Mouse (Mus musculus): ENCODE measurements around the gene Trim40. TPM values are rescaled to one million over a fixed set of nuclear protein-coding genes. Genes with fewer than 3 reads are reported as not detected.

Gene Trim40
- 0.19 TPM in 1 of 2 replicates, not detected in the other for total RNA-seq (2014; rRNA removed)
- polyA plus RNA-seq (2015; fragmentation: Nextera tagmentation; extraction: Ambion mirVana), result 0.12 TPM in 1 of 2 replicates, not detected in the other

DNA sequence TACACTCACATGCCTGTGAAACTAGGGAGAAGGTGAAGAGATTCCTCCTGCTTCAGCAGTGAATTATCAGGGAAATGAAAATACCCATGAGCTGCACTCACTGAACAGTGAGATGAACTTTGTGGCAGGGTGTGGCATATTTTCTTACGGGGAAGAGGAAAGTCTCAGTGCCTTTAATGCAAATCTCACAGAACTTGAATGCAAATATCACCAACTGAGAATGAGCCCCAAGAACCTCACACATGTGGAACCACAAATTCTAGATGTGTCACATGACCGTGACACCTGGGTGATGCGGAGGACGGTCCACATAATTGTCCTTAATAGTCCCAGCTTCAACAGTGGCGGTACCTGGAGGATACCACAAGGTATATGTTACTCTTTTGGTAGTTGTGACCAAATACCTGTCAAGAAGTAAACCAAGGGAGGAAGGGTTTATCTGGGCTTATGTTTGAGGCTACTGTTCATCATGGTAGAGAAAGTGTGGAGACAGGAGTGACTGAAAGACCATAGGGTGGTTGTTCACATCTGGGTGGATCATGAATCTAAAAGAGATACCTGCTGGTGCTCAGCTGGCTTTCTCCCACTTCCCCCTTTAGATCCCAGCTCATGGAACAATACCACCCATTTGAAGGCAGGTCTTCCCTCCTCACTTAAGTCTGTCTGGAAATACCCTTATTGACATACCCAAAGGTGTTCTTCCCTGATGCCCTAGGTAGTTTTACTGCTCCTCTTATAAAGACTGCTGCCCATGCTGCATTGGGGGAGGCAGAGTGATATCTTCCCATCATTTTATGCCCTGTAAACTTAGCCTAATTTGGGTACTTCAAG lies at the start of gene Trim40:
Gene Trim40 (minus strand): TSS at position 51 of the 831 bp plus-strand sequence.
- H3K4me1 ChIP-seq (ENCODE audit: insufficient read depth), result no peaks in the 10 kb centered on the region
- ATAC-seq, result no peak
- WGBS, result 86% methylated on average over 5 of the region's 5 CpGs
- no peak for DNase-seq
- no peak within 1 kb of the TSS for H3K4me3 ChIP-seq (ENCODE audit: low read depth, low read length)
- H3K4me2 ChIP-seq (ENCODE audit: low read depth), result no peak within 1 kb of the TSS
- no peaks in the 10 kb centered on the region for H3K27me3 ChIP-seq (ENCODE audit: insufficient read depth, low read length)
- no peaks in the 10 kb centered on the region for H3K36me3 ChIP-seq (ENCODE audit: insufficient read depth)
- no peak within 1 kb of the TSS for H3K27ac ChIP-seq (ENCODE audit: low read depth, low read length)
- H3K9ac ChIP-seq, result no peak within 1 kb of the TSS
- TF ChIP-seq CTCF (IDR thresholded peaks at IDR 0.05; ENCODE audit: low read depth), result no peak
- H3K9me3 ChIP-seq (ENCODE audit: low read length), result no peaks in the 10 kb centered on the region

DNA sequence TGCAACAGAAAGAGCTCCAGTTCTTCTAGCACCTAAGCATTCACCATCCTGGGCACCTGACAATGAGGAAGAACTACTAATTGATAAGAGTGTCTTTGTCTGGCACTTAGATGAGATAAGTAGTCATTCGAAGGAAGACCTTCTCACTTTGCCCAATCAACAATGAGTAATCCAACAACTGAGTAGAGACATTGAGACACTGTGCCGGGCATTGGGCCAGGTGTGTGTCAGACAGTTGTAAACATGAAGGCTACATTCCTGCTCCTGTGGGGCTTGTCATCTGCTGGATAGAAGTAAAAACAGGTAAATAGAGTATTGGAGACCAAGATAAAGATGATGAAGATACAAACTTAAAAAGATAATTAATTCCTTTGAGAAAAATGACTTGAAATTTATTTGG lies 48.1 kb upstream of the Trim40 start:
- WGBS, result 78% methylated on average over 2 of the region's 2 CpGs

DNA sequence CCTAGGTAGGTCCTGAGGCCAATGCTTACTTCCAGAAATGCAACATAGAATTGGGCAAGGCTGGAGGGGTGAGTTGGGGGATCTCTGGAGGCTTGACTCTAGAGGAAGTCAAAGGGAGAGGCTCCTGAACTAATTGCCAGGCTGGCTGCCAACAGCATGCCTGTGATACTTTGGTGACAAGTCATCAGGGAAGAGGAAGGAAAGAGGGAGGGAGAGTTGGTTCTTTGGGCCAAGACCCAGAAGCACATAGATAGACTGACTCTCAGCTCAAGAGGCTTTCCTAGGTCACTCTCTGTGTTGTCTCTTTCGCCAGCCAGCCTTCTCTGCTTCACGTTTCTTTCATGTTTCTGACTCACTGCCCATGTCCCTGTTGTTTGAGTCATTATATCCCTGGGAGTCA lies 41.9 kb upstream of the Trim40 start:
- no peaks in the 10 kb centered on the region for H3K36me3 ChIP-seq (ENCODE audit: insufficient read depth)
- WGBS, result 75% methylated on average over 2 of the region's 2 CpGs
- no peak for DNase-seq
- TF ChIP-seq CTCF (IDR thresholded peaks at IDR 0.05; ENCODE audit: low read depth), result no peak
- H3K27me3 ChIP-seq (ENCODE audit: insufficient read depth, low read length), result no peaks in the 10 kb centered on the region
- H3K4me2 ChIP-seq (ENCODE audit: low read depth), result no peak overlapping the region
- H3K9ac ChIP-seq, result no peak overlapping the region
- no peak overlapping the region for H3K27ac ChIP-seq (ENCODE audit: low read depth, low read length)
- H3K4me3 ChIP-seq (ENCODE audit: low read depth, low read length), result no peak overlapping the region
- no peak for ATAC-seq
- no peaks in the 10 kb centered on the region for H3K9me3 ChIP-seq (ENCODE audit: low read length)
- no peaks in the 10 kb centered on the region for H3K4me1 ChIP-seq (ENCODE audit: insufficient read depth)

More for the DNA sequence above, 48.1 kb upstream of the Trim40 start:
- Histone ChIP-seq H3K27ac (ENCODE audit: low read depth, low read length) (no peak overlapping the region), H3K36me3 (ENCODE audit: insufficient read depth) (no peaks in the 10 kb centered on the region), H3K4me2 (ENCODE audit: low read depth) (no peak overlapping the region), H3K4me3 (ENCODE audit: low read depth, low read length) (no peak overlapping the region), H3K27me3 (ENCODE audit: insufficient read depth, low read length) (peaks cover 9% of the 10 kb centered on the region), H3K9me3 (ENCODE audit: low read length) (no peaks in the 10 kb centered on the region), H3K9ac (no peak overlapping the region), H3K4me1 (ENCODE audit: insufficient read depth) (no peaks in the 10 kb centered on the region)
- no peak for TF ChIP-seq CTCF (IDR thresholded peaks at IDR 0.05; ENCODE audit: low read depth)
- ATAC-seq (no peak), DNase-seq (no peak)

DNA sequence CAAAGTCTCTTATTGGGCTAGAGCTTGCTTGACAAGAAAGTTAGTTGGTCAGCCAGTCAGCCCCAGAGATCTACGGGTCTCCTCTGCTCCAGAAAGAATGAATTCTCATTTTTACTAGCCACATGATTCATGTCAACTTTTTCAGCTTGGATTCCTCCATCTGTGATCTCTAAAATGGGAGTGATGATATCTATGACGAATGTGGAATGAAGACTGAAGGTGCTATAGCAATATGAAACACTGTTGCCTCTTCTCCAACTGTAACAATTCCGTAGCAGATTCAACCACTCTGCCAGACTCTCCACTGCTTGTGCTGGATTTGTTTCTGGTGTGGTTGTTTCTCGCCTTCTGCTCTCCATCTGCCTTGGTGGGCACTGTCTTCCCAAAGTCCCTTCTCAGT lies 41.2 kb upstream of the Trim40 start:
- Histone ChIP-seq H3K36me3 (ENCODE audit: insufficient read depth) (no peaks in the 10 kb centered on the region), H3K9ac (no peak overlapping the region), H3K4me1 (ENCODE audit: insufficient read depth) (no peaks in the 10 kb centered on the region), H3K27ac (ENCODE audit: low read depth, low read length) (no peak overlapping the region), H3K4me2 (ENCODE audit: low read depth) (no peak overlapping the region), H3K27me3 (ENCODE audit: insufficient read depth, low read length) (no peaks in the 10 kb centered on the region), H3K4me3 (ENCODE audit: low read depth, low read length) (no peak overlapping the region), H3K9me3 (ENCODE audit: low read length) (no peaks in the 10 kb centered on the region)
- ATAC-seq (no peak), DNase-seq (no peak)
- WGBS, result 79% methylated on average over 4 of the region's 4 CpGs
- TF ChIP-seq CTCF (IDR thresholded peaks at IDR 0.05; ENCODE audit: low read depth), result no peak

DNA sequence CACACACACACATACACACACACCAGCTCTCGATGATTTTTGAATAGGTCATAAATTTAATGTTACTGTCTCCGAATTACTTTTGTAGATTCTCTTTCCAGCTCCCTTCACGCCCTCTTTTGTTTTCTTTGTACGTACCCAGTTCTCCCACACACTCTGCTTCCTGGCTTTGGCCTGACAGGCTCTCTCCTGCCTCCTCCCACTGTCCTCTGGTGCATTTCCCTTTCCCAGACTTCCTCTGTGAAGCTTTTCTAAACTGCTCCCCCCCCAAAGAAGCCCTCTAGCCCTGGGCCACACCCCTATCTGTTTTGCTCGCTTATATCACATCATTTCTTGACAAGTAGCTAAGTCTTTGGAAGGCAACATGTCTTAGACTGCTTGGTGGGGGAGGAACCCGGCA lies 40.3 kb upstream of the Trim40 start:
- no peak for TF ChIP-seq CTCF (IDR thresholded peaks at IDR 0.05; ENCODE audit: low read depth)
- DNase-seq, result no peak

DNA sequence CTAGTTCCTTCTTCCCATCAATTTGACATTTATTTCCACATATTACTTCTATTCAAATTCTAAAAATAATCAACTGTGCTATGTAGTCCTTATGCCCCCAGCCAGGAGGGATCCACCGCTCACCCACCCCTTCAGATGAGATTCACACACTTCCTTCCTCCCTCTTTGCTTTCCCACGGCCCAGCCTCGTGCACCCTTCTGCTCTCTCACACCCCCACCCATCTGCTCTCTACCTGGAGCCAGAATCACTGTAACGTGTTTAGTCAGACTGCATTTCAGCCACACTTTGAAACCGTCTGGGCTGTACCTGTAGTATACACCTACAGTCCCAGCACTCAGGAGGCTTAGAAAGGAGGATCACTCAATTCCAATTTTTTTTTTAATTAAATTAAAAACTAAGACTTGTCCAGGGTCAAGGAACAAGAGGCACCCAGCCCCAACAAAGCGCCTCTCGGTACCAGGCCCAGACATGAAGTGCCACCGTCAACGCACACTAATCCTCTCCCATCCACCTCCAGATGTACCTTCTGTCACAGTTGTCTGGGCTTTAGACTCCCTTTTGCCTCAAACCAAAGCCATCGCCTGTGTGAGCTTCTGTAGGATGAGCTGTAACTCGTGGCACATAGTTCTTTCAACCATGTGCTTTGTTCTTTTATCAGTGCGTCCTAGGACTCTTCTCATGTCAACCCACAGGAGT lies 39.5 kb upstream of the Trim40 start:
- TF ChIP-seq CTCF (IDR thresholded peaks at IDR 0.05; ENCODE audit: low read depth), result no peak
- WGBS, result 77% methylated on average over 12 of the region's 12 CpGs
- no peaks in the 10 kb centered on the region for H3K4me1 ChIP-seq (ENCODE audit: insufficient read depth)
- no peak overlapping the region for H3K4me2 ChIP-seq (ENCODE audit: low read depth)
- H3K9me3 ChIP-seq (ENCODE audit: low read length), result no peaks in the 10 kb centered on the region
- H3K9ac ChIP-seq, result no peak overlapping the region
- no peaks in the 10 kb centered on the region for H3K36me3 ChIP-seq (ENCODE audit: insufficient read depth)
- no peak overlapping the region for H3K4me3 ChIP-seq (ENCODE audit: low read depth, low read length)
- H3K27me3 ChIP-seq (ENCODE audit: insufficient read depth, low read length), result no peaks in the 10 kb centered on the region
- DNase-seq, result no peak
- no peak for ATAC-seq
- H3K27ac ChIP-seq (ENCODE audit: low read depth, low read length), result no peak overlapping the region

More for the DNA sequence above, 40.3 kb upstream of the Trim40 start:
- no peaks in the 10 kb centered on the region for H3K36me3 ChIP-seq (ENCODE audit: insufficient read depth)
- no peak overlapping the region for H3K4me2 ChIP-seq (ENCODE audit: low read depth)
- WGBS, result 79% methylated on average over 6 of the region's 6 CpGs
- no peak overlapping the region for H3K4me3 ChIP-seq (ENCODE audit: low read depth, low read length)
- no peak overlapping the region for H3K9ac ChIP-seq
- no peak overlapping the region for H3K27ac ChIP-seq (ENCODE audit: low read depth, low read length)
- H3K9me3 ChIP-seq (ENCODE audit: low read length), result no peaks in the 10 kb centered on the region
- H3K4me1 ChIP-seq (ENCODE audit: insufficient read depth), result no peaks in the 10 kb centered on the region
- ATAC-seq, result no peak
- H3K27me3 ChIP-seq (ENCODE audit: insufficient read depth, low read length), result no peaks in the 10 kb centered on the region
